ENCODE assay signal across 42 mouse cellular contexts in genomic region chr7:19242005-19242404, GRCm38 (mm10). TPM values are rescaled to one million over a fixed set of nuclear protein-coding genes. Genes with fewer than 3 reads are reported as not detected.
"Had no signal": no experiment of that assay in that cellular context is flagged by ENCODE, and none has a peak within 500 bp of the region (broad histone marks: within the 10 kb centered on the region; RNA-seq: fewer than 3 reads in every experiment).

No protein-coding gene starts in this region.

- H3K27ac ChIP-seq: heart, embryonic 13.5 days; heart, embryonic 15.5 days; hindbrain, embryonic 10.5 days; hindbrain, embryonic 12.5 days; hindbrain, embryonic 13.5 days; hindbrain, embryonic 14.5 days; hindbrain, embryonic 15.5 days; hindbrain, postnatal 0 days; intestine, embryonic 15.5 days; kidney, embryonic 15.5 days; kidney, postnatal 0 days; layer of hippocampus, adult 2 months had no signal

- H3K9me3 ChIP-seq: heart, embryonic 10.5 days; heart, embryonic 12.5 days; heart, embryonic 13.5 days; heart, embryonic 15.5 days; hindbrain, embryonic 10.5 days; hindbrain, embryonic 12.5 days; hindbrain, embryonic 13.5 days; hindbrain, embryonic 15.5 days; intestine, embryonic 15.5 days; kidney, embryonic 15.5 days had no signal

- ATAC-seq: hindbrain, embryonic 16.5 days; hindbrain, postnatal 0 days; inflammation-experienced regulatory T-cells, adult 6 months; intestine, embryonic 15.5 days; intestine, embryonic 16.5 days; intestine, postnatal 0 days had no signal

- DNase-seq: heart, postnatal 10 days; heart, postnatal 14 days; heart, postnatal 36 days; heart, postnatal 4 days; kidney, adult 11 months; kidney, adult 18-20 months; kidney, adult 2 months; kidney, adult 8-10 months; kidney, adult 9 months; kidney, postnatal 10 days; kidney, postnatal 25 days; kidney, postnatal 36 days; kidney, postnatal 4 days; layer of hippocampus, adult 9-11 months; layer of hippocampus, postnatal 36 days had no signal

- H3K4me3 ChIP-seq: heart, embryonic 10.5 days; heart, embryonic 12.5 days; heart, embryonic 13.5 days; heart, embryonic 15.5 days; hindbrain, embryonic 10.5 days; hindbrain, embryonic 12.5 days; hindbrain, embryonic 13.5 days; hindbrain, embryonic 15.5 days; intestine, embryonic 15.5 days; kidney, embryonic 15.5 days; layer of hippocampus, adult 2 months had no signal

- H3K27me3 ChIP-seq: heart, embryonic 12.5 days; heart, embryonic 13.5 days; heart, embryonic 15.5 days; hindbrain, embryonic 12.5 days; hindbrain, embryonic 13.5 days; hindbrain, embryonic 15.5 days; intestine, embryonic 15.5 days; kidney, embryonic 15.5 days had no signal

- H3K9ac ChIP-seq: heart, embryonic 12.5 days; heart, embryonic 13.5 days; heart, embryonic 15.5 days; hindbrain, embryonic 12.5 days; hindbrain, embryonic 13.5 days; hindbrain, embryonic 14.5 days; hindbrain, embryonic 15.5 days; intestine, embryonic 15.5 days; kidney, embryonic 15.5 days had no signal

- H3K4me2 ChIP-seq: heart, embryonic 11.5 days; heart, embryonic 12.5 days; heart, embryonic 13.5 days; heart, embryonic 15.5 days; hindbrain, embryonic 12.5 days; hindbrain, embryonic 13.5 days; hindbrain, embryonic 14.5 days; hindbrain, embryonic 15.5 days; intestine, embryonic 15.5 days; kidney, embryonic 15.5 days had no signal

RNA-seq across cellular contexts. Expression of gene Ppm1n, which starts 37.9 kb away (rescaled TPM):
- total RNA-seq: heart, postnatal 14 days; heart, postnatal 25 days; heart, postnatal 36 days; hematopoietic stem cell, adult 5-6 weeks; layer of hippocampus, adult 18-20 months; layer of hippocampus, adult 2 months; layer of hippocampus, postnatal 25 days; left cerebral cortex, adult 18-20 months had no signal
- polyA plus RNA-seq: heart, embryonic 12.5 days; heart, embryonic 13.5 days; hindbrain, embryonic 11.5 days; kidney, adult 2 months; kidney, embryonic 14.5 days; kidney, embryonic 16.5 days had no signal

RNA-seq across cellular contexts. Expression of gene Rtn2, which starts 40.4 kb away (rescaled TPM):
- total RNA-seq: hematopoietic stem cell, adult 5-6 weeks had no signal
- polyA plus RNA-seq: inflammation-experienced regulatory T-cells, adult 6 months had no signal
